Mouse (Mus musculus) embryonic fibroblast, embryonic 13.5 days (primary cell): ENCODE measurements around the gene Adam25.

Source experiments
- CTCF ChIP-seq: IDR thresholded peaks from 2 replicates; pipeline ENCODE4 v1.5.1; 2011; ENCODE audit warnings: mild to moderate bottlenecking, control low read depth, low read length, moderate library complexity, borderline replicate concordance; ENCODE audit not compliant: insufficient read depth
- POLR2A ChIP-seq: IDR thresholded peaks from 2 replicates; pipeline ENCODE4 v1.6.1; 2011; ENCODE audit warnings: low read depth, mild to moderate bottlenecking, control low read depth, low read length, moderate library complexity

GRCm38 (mm10) chr8:40783320-40783719 lies 31.3 kb downstream of the Adam25 start:
- TF ChIP-seq POLR2A (no peak), CTCF (no peak)
